Mouse (Mus musculus) lung, postnatal 36 days (tissue): ENCODE results near the gene Mrps33.

ENCODE experiments used
- DNase-seq: peaks from one replicate; pipeline ENCODE4 v3.0.0; 2022; ENCODE audit warnings: mixed read lengths

Mrps33 gene

GRCm38 (mm10) chr6:39810612-39811116 lies at the start of gene Mrps33:
Gene Mrps33 (minus strand): TSS chr6:39810988.
- DNase-seq, result peak; percentile 98

- no peak for DNase-seq
Measured at GRCm38 (mm10) chr6:39849667-39850066, 38.9 kb upstream of the Mrps33 start.

GRCm38 (mm10) chr6:39848766-39849165 lies 38.0 kb upstream of the Mrps33 start:
- DNase-seq, result peak; percentile 12

- DNase-seq, result no peak
Measured at GRCm38 (mm10) chr6:39847538-39847937, 36.8 kb upstream of the Mrps33 start.

GRCm38 (mm10) chr6:39843698-39844342 lies 33.0 kb upstream of the Mrps33 start:
- no peak for DNase-seq

GRCm38 (mm10) chr6:39828736-39829135 lies 17.9 kb upstream of the Mrps33 start:
- DNase-seq, result no peak

GRCm38 (mm10) chr6:39821241-39821640 lies 10.5 kb upstream of the Mrps33 start:
- no peak for DNase-seq

GRCm38 (mm10) chr6:39818922-39819321 lies 8.1 kb upstream of the Mrps33 start:
- no peak for DNase-seq

- DNase-seq, result no peak
Measured at GRCm38 (mm10) chr6:39808511-39808910, 2.3 kb downstream of the Mrps33 start.

- DNase-seq, result no peak
Measured at GRCm38 (mm10) chr6:39807050-39807560, 3.7 kb downstream of the Mrps33 start.

GRCm38 (mm10) chr6:39806336-39806735 lies 4.5 kb downstream of the Mrps33 start:
- no peak for DNase-seq

- no peak for DNase-seq
Measured at GRCm38 (mm10) chr6:39805916-39806315, 4.9 kb downstream of the Mrps33 start.

- no peak for DNase-seq
Measured at GRCm38 (mm10) chr6:39800977-39801376, 9.8 kb downstream of the Mrps33 start.

GRCm38 (mm10) chr6:39797076-39797475 lies 13.7 kb downstream of the Mrps33 start:
- DNase-seq, result no peak

GRCm38 (mm10) chr6:39796150-39796549 lies 14.6 kb downstream of the Mrps33 start:
- no peak for DNase-seq

- DNase-seq, result no peak
Measured at GRCm38 (mm10) chr6:39791806-39792205, 19.0 kb downstream of the Mrps33 start.

GRCm38 (mm10) chr6:39788408-39788807 lies 22.4 kb downstream of the Mrps33 start:
- DNase-seq, result no peak

- no peak for DNase-seq
Measured at GRCm38 (mm10) chr6:39787783-39788182, 23.0 kb downstream of the Mrps33 start.

- DNase-seq, result no peak
Measured at GRCm38 (mm10) chr6:39785944-39786343, 24.8 kb downstream of the Mrps33 start.

GRCm38 (mm10) chr6:39783521-39783920 lies 27.3 kb downstream of the Mrps33 start:
- peak; percentile 14 for DNase-seq

GRCm38 (mm10) chr6:39782618-39783017 lies 28.2 kb downstream of the Mrps33 start:
- DNase-seq, result peak; percentile 80

- DNase-seq, result peak; percentile 75
Measured at GRCm38 (mm10) chr6:39781766-39782530, 28.8 kb downstream of the Mrps33 start.

GRCm38 (mm10) chr6:39780857-39781666 lies 29.7 kb downstream of the Mrps33 start:
- DNase-seq, result peak; percentile 39
